Mouse (Mus musculus) intestine, postnatal 0 days (tissue): ENCODE data around the gene Slc25a20. TPM values are rescaled to one million over a fixed set of nuclear protein-coding genes. Genes with fewer than 3 reads are reported as not detected.

Source experiments
- ATAC-seq: fragments of 200-750 bp; cut with Nextera tagmentation; 2 replicates; pipeline ENCODE4 v1.8.0; 2017; ENCODE audit warnings: mild to moderate bottlenecking, moderate TSS enrichment, moderate library complexity
- H3K27ac ChIP-seq: fragments of 300-500 bp; sonication (generic); 2 replicates; pipeline ENCODE4 v1.5.1; 2014; ENCODE audit warnings: mild to moderate bottlenecking, low read depth, low read length, moderate library complexity
- H3K27me3 ChIP-seq: fragments of 300-500 bp; sonication (generic); replicated peaks from 2 replicates; pipeline ENCODE4 v1.6.1; 2014; ENCODE audit warnings: low read length, mixed read lengths; ENCODE audit not compliant: control insufficient read depth, insufficient read depth
- H3K36me3 ChIP-seq: fragments of 300-500 bp; sonication (generic); 2 replicates; pipeline ENCODE4 v1.6.1; 2014; ENCODE audit warnings: mild to moderate bottlenecking, moderate library complexity; ENCODE audit not compliant: control insufficient read depth, insufficient read depth
- H3K4me1 ChIP-seq: fragments of 300-500 bp; sonication (generic); replicated peaks from 2 replicates; pipeline ENCODE4 v1.6.1; 2014; ENCODE audit warnings: antibody characterized with exemption, low read length, mixed read lengths; ENCODE audit not compliant: control insufficient read depth, insufficient read depth
- H3K4me2 ChIP-seq: fragments of 300-500 bp; sonication (generic); replicated peaks from 2 replicates; pipeline ENCODE4 v1.6.1; 2014; ENCODE audit warnings: low read depth, mild to moderate bottlenecking, moderate library complexity
- H3K4me3 ChIP-seq: fragments of 300-500 bp; sonication (generic); 2 replicates; pipeline ENCODE4 v1.5.1; 2014; ENCODE audit warnings: low read depth, low read length
- H3K9ac ChIP-seq: fragments of 300-500 bp; sonication (generic); 2 replicates; pipeline ENCODE4 v1.6.1; 2014; ENCODE audit warnings: mild to moderate bottlenecking, low read depth, low read length
- H3K9me3 ChIP-seq: fragments of 300-500 bp; sonication (generic); 2 replicates; pipeline ENCODE4 v1.6.1; 2016; ENCODE audit warnings: mixed run types; ENCODE audit not compliant: control insufficient read depth
- CTCF ChIP-seq: sonication (generic); IDR thresholded peaks from 2 replicates; pipeline ENCODE4 v1.5.1; 2016; ENCODE audit warnings: low read depth, mild to moderate bottlenecking, control low read depth, antibody characterized with exemption, moderate library complexity
- WGBS: fragments of 180-500 bp; shearing (Covaris S2); extraction: QIAGEN DNeasy Blood & Tissue Kit; methylation state at CpG from one replicate; pipeline ENCODE4 v1.1.7; 2014; 5-methylcytosine and 5-hydroxymethylcytosine counted together
- polyA plus RNA-seq: library from polyadenylated mRNA; unstranded; fragments of >200 nt; fragmentation: Nextera tagmentation; extraction: Ambion mirVana; gene quantifications from 2 replicates; pipeline ENCODE4 v1.2.1, GENCODE M21; 2015

Slc25a20 gene
- polyA plus RNA-seq, 1 experiment from 2014 or later, result 159 TPM

DNA sequence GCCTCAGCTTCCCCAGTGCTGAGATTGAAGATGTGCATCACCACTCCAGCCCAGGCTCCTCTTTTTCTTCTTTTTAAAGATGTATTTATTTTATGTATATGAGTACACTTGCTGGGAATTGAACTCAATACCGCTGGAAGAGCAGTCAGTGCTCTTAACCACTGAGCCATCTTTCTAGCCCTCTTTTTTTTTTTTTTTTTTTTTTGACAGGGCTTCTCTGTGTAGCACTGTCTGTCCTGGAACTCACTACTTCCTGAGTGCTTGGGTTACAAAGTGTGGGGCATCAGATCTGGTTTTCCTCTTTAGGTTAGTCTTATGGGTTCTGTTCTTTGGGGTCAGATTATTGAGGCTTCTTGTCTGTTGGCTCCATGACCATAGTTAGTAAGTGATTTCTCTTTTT is 32.6 kb downstream of the Slc25a20 start:
- Histone ChIP-seq H3K36me3 (no peaks in the 10 kb centered on the region; the same call in 1 of the 2 replicates), H3K4me3 (no peak overlapping the region), H3K9me3 (no peaks in the 10 kb centered on the region), H3K9ac (no peak overlapping the region), H3K27ac (no peak overlapping the region), H3K4me1 (peaks cover 14% of the 10 kb centered on the region), H3K4me2 (peak overlapping the region; percentile 98; the same call in 1 of the 2 replicates), H3K27me3 (no peaks in the 10 kb centered on the region)
- TF ChIP-seq CTCF, result no peak
- ATAC-seq, result no peak
- WGBS, result 80% methylated on average over 1 of the region's 1 CpGs

DNA sequence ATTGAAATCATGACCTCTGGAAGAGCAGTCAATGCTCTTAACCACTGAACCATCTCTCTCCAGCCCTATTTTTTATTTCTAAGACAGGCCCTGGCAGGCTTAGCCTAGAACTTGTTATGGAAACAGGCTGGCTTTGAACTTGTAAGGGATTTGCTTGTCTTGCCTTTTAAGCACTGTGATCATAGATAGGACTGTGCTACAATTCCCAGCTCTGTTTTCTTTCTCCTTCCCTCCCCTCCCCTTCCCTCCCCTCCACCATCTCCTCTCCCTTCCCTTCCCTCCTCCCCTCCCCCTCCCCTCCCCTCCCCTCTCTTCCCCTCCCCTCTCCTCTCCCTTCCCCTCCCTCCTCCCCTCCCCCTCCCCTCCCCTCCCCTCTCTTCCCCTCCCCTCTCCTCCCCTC is 40.6 kb downstream of the Slc25a20 start:
- Histone ChIP-seq H3K9ac (no peak overlapping the region), H3K36me3 (no peaks in the 10 kb centered on the region; the same call in 1 of the 2 replicates), H3K27me3 (no peaks in the 10 kb centered on the region), H3K27ac (no peak overlapping the region), H3K4me2 (no peak overlapping the region), H3K4me1 (no peaks in the 10 kb centered on the region; the same call in 1 of the 2 replicates), H3K4me3 (no peak overlapping the region), H3K9me3 (no peaks in the 10 kb centered on the region)
- no peak for ATAC-seq
- TF ChIP-seq CTCF, result no peak

- no peaks in the 10 kb centered on the region; the same call in 1 of the 2 replicates for H3K4me1 ChIP-seq
- H3K27me3 ChIP-seq, result no peaks in the 10 kb centered on the region
- no peak for TF ChIP-seq CTCF
- H3K27ac ChIP-seq, result peak overlapping the region; percentile 76
- H3K9me3 ChIP-seq, result no peaks in the 10 kb centered on the region
- H3K4me2 ChIP-seq, result peak overlapping the region; percentile 40; the same call in 1 of the 2 replicates
- 14% methylated on average over 12 of the region's 12 CpGs for WGBS
- peak; percentile 89 for ATAC-seq
- no peak overlapping the region for H3K4me3 ChIP-seq
- H3K9ac ChIP-seq, result no peak overlapping the region
- no peaks in the 10 kb centered on the region for H3K36me3 ChIP-seq
Observed at GRCm38 (mm10) chr9:108703373-108704110, 41.7 kb downstream of the Slc25a20 start.

DNA sequence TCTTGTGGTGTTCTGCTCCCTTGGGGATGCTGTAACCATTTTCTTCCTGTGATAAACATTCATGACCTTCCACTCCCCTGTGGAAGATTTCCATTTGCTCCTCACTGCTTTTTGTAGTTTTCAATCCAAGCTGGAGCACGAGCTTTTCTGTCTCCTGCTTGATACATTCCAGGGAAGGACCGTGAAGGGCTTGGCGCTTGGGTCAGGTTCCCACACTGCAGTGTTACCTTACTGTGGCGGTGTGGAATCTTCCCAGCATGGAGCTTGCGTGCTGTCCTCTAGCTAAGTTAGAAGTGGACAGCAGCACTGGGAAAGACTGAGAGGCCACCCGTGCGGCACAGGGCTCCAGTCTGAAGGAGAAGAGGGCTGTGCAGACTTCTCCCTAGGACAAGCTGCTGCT is 42.7 kb downstream of the Slc25a20 start:
- H3K4me1 ChIP-seq, result no peaks in the 10 kb centered on the region; the same call in 1 of the 2 replicates
- WGBS, result 55% methylated on average over 7 of the region's 7 CpGs
- TF ChIP-seq CTCF, result no peak
- H3K36me3 ChIP-seq, result no peaks in the 10 kb centered on the region
- peak overlapping the region; percentile 29 for H3K27ac ChIP-seq
- no peaks in the 10 kb centered on the region for H3K9me3 ChIP-seq
- H3K9ac ChIP-seq, result no peak overlapping the region
- H3K4me2 ChIP-seq, result no peak overlapping the region; the same call in 1 of the 2 replicates
- H3K27me3 ChIP-seq, result no peaks in the 10 kb centered on the region
- no peak for ATAC-seq
- H3K4me3 ChIP-seq, result no peak overlapping the region

DNA sequence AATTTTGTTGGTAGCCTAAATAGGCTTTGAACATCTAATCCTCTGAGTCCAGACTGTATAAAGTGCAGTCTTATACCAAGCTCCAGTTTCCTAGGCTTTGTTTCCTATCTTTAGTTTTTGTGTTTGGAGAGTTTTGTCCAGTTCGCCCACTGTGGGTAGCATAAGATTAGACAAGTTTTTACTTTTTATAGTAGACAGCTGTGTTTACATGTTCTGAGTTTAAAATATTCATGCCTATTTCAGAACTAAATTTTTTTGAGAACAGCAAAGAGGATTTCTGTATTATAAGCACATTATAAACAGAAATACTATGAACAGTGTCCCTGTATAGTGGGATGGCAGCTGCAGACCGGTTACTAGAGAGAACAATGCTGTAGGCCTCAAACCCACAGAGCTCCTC is 45.3 kb downstream of the Slc25a20 start:
- H3K9ac ChIP-seq, result no peak overlapping the region
- H3K4me2 ChIP-seq, result no peak overlapping the region
- no peaks in the 10 kb centered on the region for H3K9me3 ChIP-seq
- WGBS, result 64% methylated on average over 2 of the region's 2 CpGs
- no peaks in the 10 kb centered on the region for H3K27me3 ChIP-seq
- TF ChIP-seq CTCF, result no peak
- ATAC-seq, result no peak
- no peak overlapping the region for H3K27ac ChIP-seq
- H3K4me1 ChIP-seq, result no peaks in the 10 kb centered on the region; the same call in 1 of the 2 replicates
- no peaks in the 10 kb centered on the region for H3K36me3 ChIP-seq
- no peak overlapping the region for H3K4me3 ChIP-seq

DNA sequence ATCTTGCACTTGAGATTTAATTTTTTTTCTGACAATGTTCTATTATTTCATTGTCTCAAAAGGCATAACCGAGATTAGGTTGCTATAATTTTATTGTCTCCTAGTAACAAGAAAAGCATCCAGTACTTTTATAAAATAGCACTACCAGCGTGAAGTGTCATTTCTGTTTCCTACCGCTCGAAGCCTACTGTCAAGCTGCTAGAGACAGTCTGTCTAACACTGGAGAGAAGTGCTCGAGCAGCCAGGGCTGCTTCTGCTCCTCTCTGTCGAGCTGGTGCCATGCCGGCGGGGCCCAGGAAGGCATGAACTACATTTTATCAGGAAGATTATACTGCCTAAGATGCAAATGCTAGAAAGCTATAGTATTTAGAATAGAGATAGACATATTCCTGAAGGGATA is 46.9 kb downstream of the Slc25a20 start:
- Histone ChIP-seq H3K9ac (no peak overlapping the region), H3K4me1 (no peaks in the 10 kb centered on the region; the same call in 1 of the 2 replicates), H3K4me2 (no peak overlapping the region), H3K9me3 (no peaks in the 10 kb centered on the region), H3K27me3 (no peaks in the 10 kb centered on the region), H3K36me3 (no peaks in the 10 kb centered on the region), H3K27ac (no peak overlapping the region), H3K4me3 (no peak overlapping the region)
- no peak for ATAC-seq
- no peak for TF ChIP-seq CTCF
- WGBS, result 89% methylated on average over 8 of the region's 8 CpGs
